Mouse (Mus musculus) kidney, postnatal 25 days (tissue): Measurements from ENCODE around the gene Sipa1l3.

Experiments
- DNase-seq, 2 experiments: peaks; one replicate each; pipeline ENCODE4 v3.0.0; 2021; ENCODE audit warnings: mixed read lengths in 2 of 2

The Sipa1l3 gene

GRCm38 (mm10) chr7:29327087-29327486 is 191.4 kb downstream of the Sipa1l3 start:
- no peak for DNase-seq

- no peak for DNase-seq
Observed at GRCm38 (mm10) chr7:29319337-29320307, 198.8 kb downstream of the Sipa1l3 start.

GRCm38 (mm10) chr7:29318115-29318911 is 200.1 kb downstream of the Sipa1l3 start:
- no peak for DNase-seq

GRCm38 (mm10) chr7:29317558-29317957 is 200.9 kb downstream of the Sipa1l3 start:
- DNase-seq, result no peak

DNA sequence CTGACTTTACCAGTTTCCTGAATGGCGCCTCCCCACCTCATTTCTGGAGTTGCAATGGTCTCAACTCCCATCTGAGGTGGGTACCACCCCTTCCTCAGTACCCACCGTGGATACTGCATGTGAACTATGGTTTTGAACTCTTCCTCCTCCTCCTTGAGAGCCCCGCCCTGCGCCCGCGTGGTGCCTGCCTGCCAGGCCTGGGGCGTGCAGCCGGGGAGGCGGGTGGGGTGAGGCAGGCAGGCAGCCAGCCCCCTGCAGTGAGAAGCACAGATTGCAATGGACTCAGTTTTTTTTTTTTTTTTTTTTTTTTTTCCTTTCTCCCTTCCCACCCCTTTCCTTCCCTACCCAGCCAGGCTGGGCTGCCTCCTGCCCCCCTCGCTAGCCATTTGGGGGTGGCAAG is 201.5 kb downstream of the Sipa1l3 start:
- no peak for DNase-seq

DNA sequence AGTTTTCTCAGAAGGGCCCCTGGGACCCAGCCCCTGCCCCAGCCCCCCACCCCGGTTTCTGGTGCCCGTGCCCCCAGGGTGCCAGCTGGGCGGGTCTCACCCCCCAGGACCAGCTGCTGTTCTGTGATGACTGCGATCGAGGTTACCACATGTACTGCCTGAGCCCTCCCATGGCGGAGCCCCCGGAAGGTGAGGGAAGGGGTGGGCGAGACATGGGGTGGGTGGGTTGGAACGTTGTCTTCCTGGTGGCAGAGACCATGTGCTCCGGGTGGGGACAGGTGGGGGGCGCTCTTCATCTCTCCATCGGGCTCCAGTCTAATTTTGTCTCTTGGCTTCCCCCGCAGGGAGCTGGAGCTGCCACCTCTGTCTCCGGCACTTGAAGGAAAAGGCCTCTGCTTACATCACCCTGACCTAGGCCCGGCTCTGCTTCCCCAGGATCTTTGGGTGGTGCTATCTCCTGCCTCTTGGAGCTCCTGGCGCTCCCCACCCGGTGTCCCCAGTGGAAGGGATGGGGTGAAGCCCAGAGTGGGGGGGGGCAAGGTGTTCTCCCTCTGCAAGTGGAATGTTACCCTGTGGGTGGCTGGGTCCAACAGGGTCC is 202.2 kb downstream of the Sipa1l3 start:
- no peak for DNase-seq

DNA sequence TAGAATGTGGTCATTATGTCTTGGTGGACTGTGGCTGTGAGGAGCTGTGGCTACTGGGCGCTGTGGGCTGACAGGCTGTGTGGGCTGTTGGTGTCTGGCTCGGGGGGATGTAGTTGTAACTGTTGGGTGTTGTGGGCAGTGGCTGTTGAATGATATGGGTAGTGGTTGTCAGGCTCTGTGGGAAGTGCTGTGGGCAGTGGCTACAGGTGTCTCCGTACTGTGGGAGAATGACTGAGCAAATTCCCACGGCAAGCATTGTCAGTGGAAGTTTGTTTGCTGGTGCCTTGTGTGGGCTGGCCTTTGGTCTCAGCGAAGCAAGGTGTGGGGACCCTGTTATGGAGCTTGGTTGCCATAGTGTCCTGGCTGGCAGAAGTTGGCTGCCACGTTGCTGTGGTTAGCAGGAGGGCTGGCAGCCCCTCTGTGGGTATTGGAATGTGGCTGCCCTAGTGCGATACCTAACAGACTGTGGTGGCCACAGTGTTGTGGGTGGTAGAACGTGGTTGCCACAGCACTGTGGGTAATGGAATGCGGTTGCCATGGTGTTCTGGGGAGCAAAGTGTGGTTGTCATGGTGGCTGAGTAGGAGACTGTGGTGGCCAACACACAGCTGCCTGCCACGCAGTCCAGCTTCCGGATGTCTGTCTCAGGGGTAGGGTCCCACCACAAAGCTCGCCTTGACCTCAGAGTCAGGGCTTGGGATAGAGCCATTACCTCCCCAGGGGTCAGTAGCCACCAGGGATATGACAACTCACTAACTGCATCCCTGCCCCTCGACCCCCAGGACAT is 203.4 kb downstream of the Sipa1l3 start:
- no peak for DNase-seq

DNA sequence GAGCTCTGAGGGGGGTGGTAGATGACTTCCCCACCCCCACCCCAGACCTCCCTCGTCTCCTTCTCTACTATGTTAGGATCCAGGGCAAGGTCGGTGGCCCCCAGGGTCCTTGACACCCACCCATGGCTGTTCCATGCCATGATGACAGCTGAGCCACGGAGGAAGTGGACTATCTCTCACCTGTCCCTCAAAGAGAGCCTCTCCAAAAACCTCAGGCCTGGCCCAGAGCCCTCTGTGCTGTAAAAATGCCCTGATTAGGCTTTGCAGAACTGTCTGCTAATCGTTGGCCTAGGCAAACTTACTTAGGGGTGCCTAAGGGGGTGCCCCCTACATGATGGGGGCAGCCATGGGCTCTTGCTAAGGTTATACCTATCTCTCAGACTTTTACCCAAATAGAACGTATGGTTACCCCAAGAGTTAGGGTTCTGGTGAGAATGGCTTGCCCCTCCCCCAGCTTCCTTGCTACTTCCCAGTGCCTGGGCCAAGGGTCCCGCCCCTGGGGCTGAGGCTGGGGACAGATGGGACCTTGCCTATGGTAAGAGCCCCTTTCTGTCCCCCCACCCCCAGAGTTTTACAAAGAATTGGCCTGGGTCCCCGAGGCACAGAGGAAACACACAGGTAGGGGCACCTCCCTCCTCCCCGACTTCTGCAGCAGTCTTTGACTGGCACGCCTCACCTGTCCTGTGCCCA is 204.7 kb downstream of the Sipa1l3 start:
- no peak for DNase-seq

DNA sequence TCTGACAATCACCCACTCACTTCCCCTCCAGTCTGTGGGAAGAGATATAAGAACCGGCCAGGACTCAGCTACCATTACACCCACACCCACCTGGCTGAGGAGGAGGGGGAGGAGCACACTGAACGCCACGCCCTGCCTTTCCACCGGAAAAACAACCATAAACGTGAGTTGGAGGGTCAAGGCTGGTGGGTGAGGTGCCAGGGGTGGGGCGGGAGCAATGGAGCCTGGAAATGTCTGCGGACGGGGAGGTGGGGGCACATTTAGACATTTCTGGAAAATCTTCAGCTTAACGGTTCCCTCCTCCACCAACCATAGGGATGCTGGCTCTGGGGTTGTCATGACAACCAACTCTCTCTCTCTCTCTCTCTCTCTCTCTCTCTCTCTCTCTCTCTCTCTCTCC is 205.4 kb downstream of the Sipa1l3 start:
- no peak for DNase-seq

GRCm38 (mm10) chr7:29309749-29310148 is 208.7 kb downstream of the Sipa1l3 start:
- DNase-seq, result no peak

DNA sequence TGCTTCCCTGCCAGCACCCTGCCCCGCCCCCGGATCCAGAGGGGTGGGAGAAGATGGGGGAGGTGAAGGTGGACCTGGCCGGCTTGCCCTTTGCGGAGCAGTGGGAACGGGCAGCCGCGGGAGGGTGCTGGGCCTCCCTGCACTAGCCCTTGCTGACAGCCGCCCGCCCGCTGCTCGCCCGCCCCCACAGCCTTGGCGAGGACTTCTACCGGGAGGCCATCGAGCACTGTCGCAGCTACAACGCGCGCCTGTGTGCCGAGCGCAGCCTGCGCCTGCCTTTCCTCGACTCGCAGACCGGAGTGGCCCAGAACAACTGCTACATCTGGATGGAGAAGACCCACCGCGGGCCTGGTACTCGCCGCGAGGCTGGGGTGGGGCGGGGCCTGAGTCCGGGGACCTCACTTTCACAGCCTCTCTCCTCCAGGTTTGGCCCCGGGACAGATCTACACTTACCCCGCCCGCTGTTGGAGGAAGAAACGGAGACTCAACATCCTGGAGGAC is 209.2 kb downstream of the Sipa1l3 start:
- DNase-seq, result peak in 1 of 2 experiments; percentile 72

DNA sequence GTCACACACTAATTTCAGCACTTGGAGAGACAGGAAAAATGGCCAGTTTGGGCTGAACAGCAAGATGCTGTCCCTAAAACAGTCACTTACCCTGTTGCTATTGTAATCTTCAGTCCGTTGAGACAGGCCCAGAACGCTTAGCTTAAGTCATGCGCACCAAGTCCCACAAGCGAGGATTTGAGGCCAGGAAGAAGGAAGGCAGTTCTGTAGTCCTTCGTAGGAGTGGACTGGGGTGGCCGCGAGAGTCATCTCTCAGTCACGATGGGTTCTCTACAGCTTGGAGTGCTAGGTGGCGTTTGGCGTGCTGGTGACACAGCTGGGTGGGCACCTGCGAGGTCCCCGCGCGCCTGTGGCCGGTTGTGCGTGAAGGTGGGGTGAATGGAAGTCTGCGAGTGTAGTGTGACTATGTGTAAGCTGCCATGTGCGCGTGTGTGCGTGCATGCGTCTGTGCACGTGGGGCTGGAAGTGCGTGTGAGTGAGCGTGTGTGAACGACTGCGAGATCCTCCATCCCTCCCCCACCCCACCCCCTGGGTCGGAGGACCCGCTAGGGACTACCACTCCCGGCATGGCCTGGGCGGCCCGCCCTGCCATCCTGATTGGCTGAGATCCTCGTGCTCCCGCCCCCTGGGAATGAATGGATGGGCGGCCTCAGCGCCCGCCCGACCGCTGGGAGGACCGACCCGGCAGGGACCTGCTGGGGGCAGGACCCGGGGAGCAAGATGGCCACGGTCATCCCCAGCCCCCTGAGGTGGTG is 210.9 kb downstream of the Sipa1l3 start:
- DNase-seq, result peak; percentile 91 to 94

DNA sequence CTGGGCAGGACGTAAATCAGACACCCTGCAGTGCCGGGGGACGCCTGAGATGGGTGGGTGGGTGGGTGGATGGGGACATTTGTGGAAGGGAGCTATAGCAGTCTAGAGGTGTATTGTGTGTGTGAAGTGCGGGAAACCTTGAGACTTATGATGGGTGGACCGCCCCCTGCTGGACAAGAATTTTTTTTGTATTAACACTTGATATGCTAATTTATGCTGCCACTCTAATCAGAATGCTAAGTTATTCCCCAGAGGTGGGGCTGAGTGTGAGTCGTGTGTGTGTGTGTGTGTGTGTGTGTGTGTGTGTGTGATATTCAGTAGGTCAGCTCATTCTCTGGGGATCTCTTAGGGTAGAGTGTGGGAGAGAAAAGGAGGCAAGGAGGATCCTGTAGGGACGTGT is 211.8 kb downstream of the Sipa1l3 start:
- DNase-seq, result peak in 1 of 2 experiments; percentile 71

DNA sequence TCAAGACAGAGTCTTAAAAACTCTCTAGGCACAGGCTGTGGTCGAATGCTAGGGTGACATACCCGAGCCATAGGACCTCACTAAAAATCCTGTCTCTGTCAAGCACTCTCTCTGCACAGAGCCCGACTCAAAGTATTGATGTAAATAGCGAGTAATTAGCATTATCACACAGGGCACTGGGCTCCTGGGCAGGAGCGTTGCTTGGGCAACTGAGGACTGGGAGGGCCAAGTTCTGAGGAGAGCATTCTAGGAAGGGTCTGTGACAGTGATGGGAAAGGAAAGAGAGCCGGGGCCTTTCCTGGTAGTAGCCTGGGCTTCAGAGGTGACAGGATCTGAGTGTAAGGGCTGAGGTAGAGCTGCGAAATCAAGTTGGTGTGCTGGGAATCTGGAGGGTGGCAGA is 212.3 kb downstream of the Sipa1l3 start:
- DNase-seq, result no peak

DNA sequence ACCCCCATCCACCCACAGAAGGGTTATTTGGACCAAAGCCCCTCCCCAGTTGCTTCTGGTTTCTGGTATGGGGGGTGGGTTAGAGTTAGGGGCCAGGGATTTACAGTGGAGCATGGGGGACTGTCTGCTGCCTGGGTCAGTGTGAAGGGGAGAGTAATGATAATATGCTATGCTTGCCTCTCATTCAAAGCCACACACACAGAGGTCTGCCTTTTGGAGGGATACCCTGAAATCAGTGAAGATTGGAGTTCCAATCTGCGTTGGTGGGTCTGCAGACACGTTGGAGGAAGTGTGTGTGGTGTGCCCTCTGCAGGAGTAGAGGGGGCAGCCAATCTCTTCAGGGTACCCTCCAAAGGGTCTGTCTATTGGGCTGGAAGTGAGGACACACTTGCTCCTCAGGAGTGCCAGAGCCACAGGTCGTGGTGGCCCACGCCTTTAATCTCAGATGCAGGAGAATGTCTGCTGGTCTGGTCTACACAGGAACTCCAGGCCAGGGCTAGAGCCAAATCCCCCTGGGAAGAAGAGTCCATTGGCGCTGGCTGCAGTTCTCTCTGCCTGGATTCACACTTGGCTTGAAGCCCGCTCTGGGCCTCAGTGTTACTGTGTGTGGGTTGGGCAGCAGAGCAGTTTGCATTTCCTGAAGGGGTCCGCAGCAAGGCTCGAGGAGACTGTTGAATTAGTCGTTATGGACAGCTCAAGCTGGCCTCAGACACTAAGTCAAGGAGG is 213.0 kb downstream of the Sipa1l3 start:
- no peak for DNase-seq

GRCm38 (mm10) chr7:29304463-29305262 is 213.8 kb downstream of the Sipa1l3 start:
- no peak for DNase-seq

GRCm38 (mm10) chr7:29303738-29304462 is 214.5 kb downstream of the Sipa1l3 start, which contains the start of gene Dpf1:
Dpf1 (plus strand) TSS chr7:29303951.
- peak; percentile 65 to 87 for DNase-seq

- no peak for DNase-seq
Observed at GRCm38 (mm10) chr7:29302641-29303040, 215.8 kb downstream of the Sipa1l3 start.
